Mouse (Mus musculus) lung, postnatal 10 days (tissue): ENCODE measurements around the gene A830031A19Rik.

Source experiments
- DNase-seq: peaks from one replicate; pipeline ENCODE4 v3.0.0; 2021

A830031A19Rik gene

GRCm38 (mm10) chr11:24095656-24096353 is 21.0 kb upstream of the A830031A19Rik start:
- DNase-seq, result no peak

GRCm38 (mm10) chr11:24095236-24095635 is 20.4 kb upstream of the A830031A19Rik start:
- no peak for DNase-seq

- no peak for DNase-seq
Observed at GRCm38 (mm10) chr11:24094086-24094487, 19.2 kb upstream of the A830031A19Rik start.

GRCm38 (mm10) chr11:24092618-24093017 is 17.8 kb upstream of the A830031A19Rik start:
- no peak for DNase-seq

- DNase-seq, result no peak
Observed at GRCm38 (mm10) chr11:24091393-24092080, 16.7 kb upstream of the A830031A19Rik start.

- no peak for DNase-seq
Observed at GRCm38 (mm10) chr11:24090443-24090842, 15.6 kb upstream of the A830031A19Rik start.

GRCm38 (mm10) chr11:24087069-24087468 is 12.2 kb upstream of the A830031A19Rik start:
- no peak for DNase-seq

- DNase-seq, result no peak
Observed at GRCm38 (mm10) chr11:24085986-24086385, 11.1 kb upstream of the A830031A19Rik start.

GRCm38 (mm10) chr11:24084590-24084989 is 9.7 kb upstream of the A830031A19Rik start:
- DNase-seq, result no peak

GRCm38 (mm10) chr11:24084077-24084476 is 9.2 kb upstream of the A830031A19Rik start:
- DNase-seq, result no peak

- no peak for DNase-seq
Observed at GRCm38 (mm10) chr11:24083423-24083822, 8.6 kb upstream of the A830031A19Rik start.

GRCm38 (mm10) chr11:24083076-24083405 is 8.2 kb upstream of the A830031A19Rik start:
- no peak for DNase-seq

GRCm38 (mm10) chr11:24082385-24083075 is 7.7 kb upstream of the A830031A19Rik start:
- DNase-seq, result no peak

GRCm38 (mm10) chr11:24081687-24082384 is 7.0 kb upstream of the A830031A19Rik start:
- peak; percentile 39 for DNase-seq

- DNase-seq, result peak; percentile 79
Observed at GRCm38 (mm10) chr11:24081016-24081686, 6.3 kb upstream of the A830031A19Rik start.

- peak; percentile 40 for DNase-seq
Observed at GRCm38 (mm10) chr11:24080541-24080940, 5.7 kb upstream of the A830031A19Rik start.

GRCm38 (mm10) chr11:24079392-24080391 is 4.8 kb upstream of the A830031A19Rik start:
- peak; percentile 59 for DNase-seq

- peak; percentile 33 for DNase-seq
Observed at GRCm38 (mm10) chr11:24078706-24079316, 4.0 kb upstream of the A830031A19Rik start.

- DNase-seq, result peak; percentile 72
Observed at GRCm38 (mm10) chr11:24077795-24078705, 3.2 kb upstream of the A830031A19Rik start, which contains the start of gene Bcl11a. Bcl11a (plus strand) TSS chr11:24078056.
